Mouse (Mus musculus) liver, adult 2 months (tissue): ENCODE data around the gene Dbnl.
A peak's percentile ranks its signal among the peaks of the same experiment; 100 is the strongest.

Experiments
- CTCF ChIP-seq: fragments of 200-500 bp; IDR thresholded peaks from 2 replicates; pipeline ENCODE4 v1.5.1; 2011; ENCODE audit warnings: low read depth, low read length, control low read depth
- POLR2A ChIP-seq: fragments of 200-500 bp; IDR thresholded peaks from 2 replicates; pipeline ENCODE4 v1.6.1; 2011; ENCODE audit warnings: low read length, control low read depth; ENCODE audit not compliant: insufficient read depth; ENCODE audit errors: extremely low read depth

- peak; percentile 45 for TF ChIP-seq CTCF
- no peak for TF ChIP-seq POLR2A
These were observed 46.2 kb upstream of the Dbnl start for GRCm38 (mm10) chr11:5742106-5742505.
